Mouse (Mus musculus): ENCODE data around the gene Timm50. TPM values are rescaled to one million over a fixed set of nuclear protein-coding genes. Genes with fewer than 3 reads are reported as not detected.

Timm50 gene
- total and polyA plus RNA-seq, 3 experiments = 86.3 to 145 (median 126) TPM

DNA sequence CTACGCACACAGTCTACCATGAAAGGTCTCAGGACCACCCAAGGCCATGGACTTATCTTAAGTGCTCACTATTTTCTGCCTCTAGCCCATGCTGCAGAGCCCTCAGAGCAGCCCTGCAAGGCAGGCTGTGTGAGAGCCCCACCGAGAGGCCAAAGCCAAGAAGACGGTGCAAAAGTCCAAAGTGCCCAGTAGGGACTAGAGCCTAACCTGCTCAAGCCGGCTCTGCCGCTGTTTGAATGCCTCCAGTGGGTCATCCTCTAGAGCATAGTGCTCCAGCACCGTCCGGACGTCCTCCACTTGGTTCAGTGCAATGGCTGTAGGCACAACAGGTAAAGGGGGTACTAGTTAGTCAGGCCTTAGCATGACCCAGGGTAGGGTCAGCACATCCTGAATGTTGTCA, 5.7 kb downstream of the Timm50 start:
- dilution Hi-C loops (cut with MboI; ENCODE audit: extremely low pct_ligation_motif_present, extremely low pct_unique_long_range_greater_than_20kb, low sequenced_read_pairs) = no loop called here
- in situ Hi-C loops (cut with MboI; ENCODE audit: low pct_ligation_motif_present, low pct_unique_long_range_greater_than_20kb, low sequenced_read_pairs) = no loop called here
- H3K4me3 ChIP-seq (replicated peaks in 1 of 3; ENCODE audit: low read depth in 2 of 3, low read length in 2 of 3, poor library complexity in 1 of 3) = no peak overlapping the region
- no peaks in the 10 kb centered on the region for H3K27me3 ChIP-seq (replicated peaks)
- no peak overlapping the region for H3K9ac ChIP-seq (ENCODE audit: insufficient read depth, low read depth)
- H3K4me2 ChIP-seq (ENCODE audit: insufficient read depth, low read depth, poor library complexity, severe bottlenecking) = no peak overlapping the region
- no peak for TF ChIP-seq RCOR1 (conservative IDR thresholded peaks at IDR 0.05; ENCODE audit: low read depth, low read length)
- no peak for TF ChIP-seq NRF1 (IDR thresholded peaks at IDR 0.05; ENCODE audit: low read depth, low read length)
- no peak for TF ChIP-seq GABPA (IDR thresholded peaks at IDR 0.05; ENCODE audit: insufficient replicate concordance, low read depth, low read length)
- no peak for TF ChIP-seq USF1 (IDR thresholded peaks at IDR 0.05; ENCODE audit: low read depth, low read length)
- no peak for TF ChIP-seq JUN (IDR thresholded peaks at IDR 0.05; ENCODE audit: insufficient read depth, low read depth, low read length)
- TF ChIP-seq ELF1 (IDR thresholded peaks at IDR 0.05; ENCODE audit: low read depth, low read length) = no peak
- TF ChIP-seq JUND (conservative IDR thresholded peaks at IDR 0.05; ENCODE audit: low read depth, low read length) = no peak
- no peak for TF ChIP-seq ETS1 (conservative IDR thresholded peaks at IDR 0.05; ENCODE audit: low read depth, low read length)
- TF ChIP-seq MAFK (IDR thresholded peaks at IDR 0.05; ENCODE audit: insufficient replicate concordance, low read length) = no peak
- no peak for TF ChIP-seq POLR2AphosphoS2 (IDR thresholded peaks at IDR 0.05; ENCODE audit: low read depth, low read length)
- TF ChIP-seq SMC3 (IDR thresholded peaks at IDR 0.05; ENCODE audit: low read depth, low read length) = no peak
- no peak for TF ChIP-seq ZMIZ1 (IDR thresholded peaks at IDR 0.05; ENCODE audit: low read depth, low read length)
- TF ChIP-seq MYC (IDR thresholded peaks at IDR 0.05; ENCODE audit: low read depth, low read length) = no peak
- no peak for TF ChIP-seq TBP (conservative IDR thresholded peaks at IDR 0.05; ENCODE audit: low read depth, low read length)
- no peak for TF ChIP-seq ZC3H11A (IDR thresholded peaks at IDR 0.05; ENCODE audit: low read depth, low read length)
- no peak for TF ChIP-seq SIN3A (IDR thresholded peaks at IDR 0.05; ENCODE audit: low read length)
- TF ChIP-seq CHD2 (IDR thresholded peaks at IDR 0.05; ENCODE audit: low read length) = no peak
- no peak for TF ChIP-seq USF2 (conservative IDR thresholded peaks at IDR 0.05; ENCODE audit: low read depth, low read length)
- H3K9me3 ChIP-seq (replicated peaks; ENCODE audit: low read length) = no peaks in the 10 kb centered on the region
- H3K27ac ChIP-seq (ENCODE audit: insufficient read depth, low read depth) = no peak overlapping the region
- H3K79me2 ChIP-seq (replicated peaks; ENCODE audit: control insufficient read depth, extremely low read depth, insufficient read depth, poor library complexity, severe bottlenecking) = peaks cover 11% of the 10 kb centered on the region
- DNase-seq (ENCODE audit: extremely low read depth) = no peak
- peaks cover 45 to 69% of the 10 kb centered on the region in 2 experiments for H3K36me3 ChIP-seq (replicated peaks in 1 of 2; ENCODE audit: control insufficient read depth in 1 of 2, insufficient read depth in 1 of 2, low read length in 1 of 2)
- H3K4me1 ChIP-seq (ENCODE audit: control insufficient read depth in 1 of 2, insufficient read depth in 2 of 2) = peaks cover 8 to 29% of the 10 kb centered on the region in 2 experiments

DNA sequence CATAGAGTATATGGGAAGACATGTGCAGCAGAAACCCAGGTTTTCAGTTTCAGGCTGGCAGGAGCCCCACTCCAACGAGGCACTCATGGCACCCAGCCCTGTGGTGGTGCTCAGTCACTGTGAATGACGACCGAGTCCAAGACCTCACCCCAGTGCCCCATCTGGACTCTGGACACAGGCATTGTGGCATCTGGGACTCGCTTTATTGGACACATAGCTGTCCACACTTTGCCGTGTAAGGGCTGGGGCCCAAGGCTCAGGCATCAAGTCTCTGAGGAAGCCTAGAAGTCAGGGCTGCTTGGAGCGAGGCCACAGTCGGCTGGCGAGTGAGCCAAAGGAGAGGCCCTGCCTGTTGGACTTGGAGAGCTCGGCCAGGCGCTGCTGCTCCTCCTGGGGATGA, 6.2 kb downstream of the Timm50 start:
- Histone ChIP-seq H3K27ac (ENCODE audit: insufficient read depth, low read depth) (no peak overlapping the region), H3K4me2 (ENCODE audit: insufficient read depth, low read depth, poor library complexity, severe bottlenecking) (no peak overlapping the region), H3K9ac (ENCODE audit: insufficient read depth, low read depth) (no peak overlapping the region), H3K36me3 (replicated peaks in 1 of 2; ENCODE audit: control insufficient read depth in 1 of 2, insufficient read depth in 1 of 2, low read length in 1 of 2) (peaks cover 45 to 69% of the 10 kb centered on the region in 2 experiments), H3K27me3 (replicated peaks) (no peaks in the 10 kb centered on the region), H3K9me3 (replicated peaks; ENCODE audit: low read length) (no peaks in the 10 kb centered on the region), H3K79me2 (replicated peaks; ENCODE audit: control insufficient read depth, extremely low read depth, insufficient read depth, poor library complexity, severe bottlenecking) (peaks cover 6% of the 10 kb centered on the region), H3K4me1 (ENCODE audit: control insufficient read depth in 1 of 2, insufficient read depth in 2 of 2) (peaks cover 8 to 25% of the 10 kb centered on the region in 2 experiments), H3K4me3 (replicated peaks in 1 of 3; ENCODE audit: low read depth in 2 of 3, low read length in 2 of 3, poor library complexity in 1 of 3) (no peak overlapping the region)
- no peak for TF ChIP-seq NELFE (IDR thresholded peaks at IDR 0.05; ENCODE audit: low read depth, low read length)
- no peak for TF ChIP-seq USF1 (IDR thresholded peaks at IDR 0.05; ENCODE audit: low read depth, low read length)
- TF ChIP-seq BHLHE40 (IDR thresholded peaks at IDR 0.05; ENCODE audit: low read depth, low read length) = no peak
- TF ChIP-seq RCOR1 (conservative IDR thresholded peaks at IDR 0.05; ENCODE audit: low read depth, low read length) = no peak
- no peak for TF ChIP-seq MEF2A (IDR thresholded peaks at IDR 0.05; ENCODE audit: borderline replicate concordance, low read depth, low read length)
- TF ChIP-seq JUN (IDR thresholded peaks at IDR 0.05; ENCODE audit: insufficient read depth, low read depth, low read length) = no peak
- no peak for TF ChIP-seq RAD21 (IDR thresholded peaks at IDR 0.05; ENCODE audit: low read depth, low read length)
- no peak for TF ChIP-seq ELF1 (IDR thresholded peaks at IDR 0.05; ENCODE audit: low read depth, low read length)
- no peak for TF ChIP-seq KAT2A (IDR thresholded peaks at IDR 0.05; ENCODE audit: insufficient replicate concordance, low read length)
- no peak for TF ChIP-seq GABPA (IDR thresholded peaks at IDR 0.05; ENCODE audit: insufficient replicate concordance, low read depth, low read length)
- no peak for TF ChIP-seq CTCF (conservative IDR thresholded peaks at IDR 0.05 in 1 of 2, IDR thresholded peaks at IDR 0.05 in 1 of 2; ENCODE audit: low read depth in 2 of 2, low read length in 2 of 2)
- TF ChIP-seq ZNF384 (IDR thresholded peaks at IDR 0.05; ENCODE audit: low read depth, low read length) = no peak
- TF ChIP-seq POLR2A (IDR thresholded peaks at IDR 0.05; ENCODE audit: low read depth, low read length) = no peak
- TF ChIP-seq HCFC1 (IDR thresholded peaks at IDR 0.05; ENCODE audit: low read depth, low read length) = no peak
- no peak for TF ChIP-seq POLR2AphosphoS2 (IDR thresholded peaks at IDR 0.05; ENCODE audit: low read depth, low read length)
- no peak for TF ChIP-seq MYC (IDR thresholded peaks at IDR 0.05; ENCODE audit: low read depth, low read length)
- no peak for TF ChIP-seq CHD2 (IDR thresholded peaks at IDR 0.05; ENCODE audit: low read length)
- TF ChIP-seq EP300 (IDR thresholded peaks at IDR 0.05; ENCODE audit: low read length) = no peak
- DNase-seq (ENCODE audit: extremely low read depth) = no peak
- in situ Hi-C loops (cut with MboI; ENCODE audit: low pct_ligation_motif_present, low pct_unique_long_range_greater_than_20kb, low sequenced_read_pairs) (no loop called here), dilution Hi-C loops (cut with MboI; ENCODE audit: extremely low pct_ligation_motif_present, extremely low pct_unique_long_range_greater_than_20kb, low sequenced_read_pairs) (no loop called here)

Measured in CH12.LX (cell line).